Mouse (Mus musculus) brain, embryonic 14.5 days (tissue): ENCODE results near the gene Ostm1.

Experiments used
- CTCF ChIP-seq: fragments of 200-500 bp; IDR thresholded peaks from 2 replicates; pipeline ENCODE4 v1.5.1; 2012; ENCODE audit warnings: inconsistent platforms, mild to moderate bottlenecking, moderate library complexity, borderline replicate concordance; ENCODE audit not compliant: insufficient read depth, insufficient read length; ENCODE audit errors: extremely low read depth
- POLR2A ChIP-seq: fragments of 200-500 bp; IDR thresholded peaks from 2 replicates; pipeline ENCODE4 v1.6.1; 2012; ENCODE audit warnings: mild to moderate bottlenecking, inconsistent platforms, borderline replicate concordance; ENCODE audit not compliant: poor library complexity, insufficient read depth, insufficient read length, severe bottlenecking; ENCODE audit errors: extremely low read depth

DNA sequence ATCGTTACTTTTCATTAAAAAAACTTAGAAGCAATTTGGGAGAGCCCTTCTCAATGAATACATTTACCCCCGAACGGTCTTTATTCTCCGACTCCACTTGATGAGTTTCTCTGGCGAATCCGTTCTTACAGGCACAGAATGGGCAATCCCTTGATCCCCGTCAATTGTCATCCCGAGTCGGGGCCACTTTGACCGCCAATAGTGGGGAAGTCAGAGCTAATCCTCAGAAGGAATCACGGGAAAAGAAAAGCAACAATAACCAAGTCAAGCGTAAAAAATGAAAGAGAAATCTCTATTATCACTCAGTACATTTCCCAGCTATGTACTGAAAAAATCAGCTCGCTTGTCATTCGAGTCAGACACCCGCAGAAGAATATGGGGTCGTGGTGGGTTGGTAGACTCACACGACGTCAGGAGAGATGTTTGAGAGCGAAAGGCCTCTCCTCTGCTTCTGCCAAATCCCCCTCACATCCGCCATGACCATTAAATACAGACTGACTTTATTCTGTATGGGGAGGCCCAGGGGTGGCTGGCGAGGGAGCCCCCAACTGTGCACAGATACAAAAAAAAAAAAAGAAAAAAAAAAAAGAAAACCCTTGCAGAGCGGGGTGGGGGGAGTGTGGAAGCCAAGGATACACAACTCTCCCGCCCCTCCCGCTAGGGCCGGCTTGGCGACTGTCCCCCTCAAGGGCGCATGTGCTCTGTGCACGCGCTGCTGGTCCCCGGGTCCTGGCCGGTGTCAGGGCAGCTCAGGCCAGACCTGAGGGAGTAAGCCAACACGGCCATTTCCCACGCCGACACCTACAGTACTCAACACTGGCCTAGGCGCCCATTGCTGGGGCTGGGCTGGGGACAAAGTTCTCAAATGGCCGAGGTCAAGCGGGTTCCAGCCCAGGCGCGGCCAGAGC is 49.1 kb downstream of the Ostm1 start:
- TF ChIP-seq POLR2A (no peak), CTCF (no peak)
